Mouse (Mus musculus): Measurements from ENCODE around the gene Sorbs1. TPM values are rescaled to one million over a fixed set of nuclear protein-coding genes. Genes with fewer than 3 reads are reported as not detected.
A peak's percentile ranks its signal among the peaks of the same experiment; 100 is the strongest.

The Sorbs1 gene
- total RNA-seq, 2 experiments from 2014 or later: 523 to 539 TPM

DNA sequence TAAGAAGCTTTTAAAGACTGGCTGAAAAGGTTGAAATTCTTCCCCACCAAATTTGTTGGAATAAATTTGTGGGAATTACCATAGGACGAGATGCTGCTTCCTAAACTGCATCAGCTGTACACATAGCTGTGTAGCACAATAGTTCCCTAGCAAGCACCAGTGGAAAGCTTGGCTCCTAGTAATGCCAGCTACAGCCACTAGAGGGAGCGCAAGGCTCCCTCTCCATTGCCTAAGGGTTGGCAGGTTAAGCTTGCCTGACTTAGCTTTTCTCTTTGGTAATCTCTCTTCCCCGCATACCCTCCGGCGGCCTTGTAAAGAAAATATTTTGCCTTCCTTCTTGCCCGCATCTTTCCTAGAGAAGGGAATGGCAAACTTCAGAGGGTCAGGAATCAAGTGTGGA, 122.1 kb downstream of the Sorbs1 start:
- intact Hi-C loops (cut with DNase I): loop anchor here (1.0 kb wide), 1 partner anchor 154 kb away; no protein-coding TSS in a partner anchor
- peak; percentile 88 to 92 for DNase-seq

DNA sequence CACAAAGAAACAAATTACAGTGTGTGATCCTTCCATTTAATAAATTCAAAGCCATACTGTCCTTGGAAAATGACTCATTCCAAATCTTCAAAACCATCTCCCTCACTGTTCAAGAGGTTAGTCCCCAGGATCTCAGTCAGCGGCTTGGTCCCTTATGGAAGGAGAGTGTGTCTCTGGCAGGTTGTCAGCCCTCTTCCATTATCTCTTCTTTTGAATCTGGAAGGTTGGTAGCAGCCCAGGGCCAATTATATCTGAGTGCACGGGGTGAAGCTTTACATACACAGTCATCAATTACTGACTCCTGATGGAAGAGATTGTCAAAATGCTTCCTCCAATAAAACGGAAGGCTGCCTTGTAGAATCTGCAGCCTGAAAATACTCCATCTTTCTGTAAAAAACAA, 126.7 kb downstream of the Sorbs1 start:
- intact Hi-C loops (cut with DNase I): no loop called here

DNA sequence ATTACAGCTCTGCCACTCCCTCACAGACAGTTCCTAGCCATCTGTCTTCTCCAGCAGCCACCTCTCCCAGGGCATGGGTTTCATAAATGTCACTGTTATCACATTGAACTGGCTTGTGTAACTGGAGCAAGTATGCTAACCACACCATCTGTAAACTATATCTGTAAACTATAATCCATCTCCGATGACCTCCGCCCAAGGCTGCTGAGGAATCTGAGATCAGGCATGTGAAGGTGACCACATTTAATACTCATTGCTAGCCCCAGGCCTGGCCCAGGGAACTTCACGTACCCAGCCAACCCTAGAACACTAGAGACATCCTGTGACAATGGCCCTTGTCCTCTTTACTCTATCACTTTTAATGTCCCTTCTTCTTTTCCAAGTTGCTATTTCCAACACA, 128.2 kb downstream of the Sorbs1 start:
- DNase-seq: no peak
- intact Hi-C loops (cut with DNase I): no loop called here

More for the DNA sequence above, 126.7 kb downstream of the Sorbs1 start:
- DNase-seq: no peak

DNA sequence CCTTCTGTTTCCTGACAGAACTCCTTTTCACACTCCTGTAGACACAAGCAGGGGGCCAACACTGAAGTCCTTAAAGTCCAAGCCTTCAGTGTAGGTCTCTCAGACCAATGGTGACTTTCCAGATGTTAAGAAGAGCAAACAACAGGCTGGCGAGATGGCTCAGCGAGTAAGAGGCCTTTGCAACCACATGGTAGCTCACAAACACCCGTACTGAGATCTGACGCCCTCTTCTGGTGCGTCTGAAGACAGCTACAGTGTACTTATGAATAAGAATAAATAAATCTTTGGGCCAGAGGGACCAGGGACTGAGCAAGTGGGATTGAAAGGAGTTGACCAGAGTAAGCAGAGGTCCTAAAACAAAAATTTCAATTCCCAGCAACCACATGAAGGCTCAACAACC, 129.6 kb downstream of the Sorbs1 start:
- intact Hi-C loops (cut with DNase I): loop anchor here (2.0 kb wide), 1 partner anchor 39 kb away; no protein-coding TSS in a partner anchor
- no peak for DNase-seq

DNA sequence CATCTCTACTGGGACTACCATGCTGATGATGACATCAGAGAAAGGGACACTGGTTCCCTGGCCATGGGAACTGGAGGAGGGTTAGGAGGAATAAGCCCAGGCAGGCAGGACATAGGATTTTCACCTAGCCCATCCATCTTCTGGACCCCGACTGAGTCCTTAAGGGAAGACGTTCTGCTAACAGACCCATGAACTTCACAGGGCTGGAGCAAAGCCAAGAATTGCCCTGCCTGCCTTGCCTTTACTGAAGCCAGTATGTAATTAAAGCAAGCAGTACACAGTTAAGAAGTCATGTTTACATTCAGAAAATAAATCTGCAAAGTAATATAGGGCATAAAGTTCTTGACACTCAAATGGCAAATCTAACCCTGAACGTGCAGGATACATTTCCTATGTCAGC, 132.9 kb downstream of the Sorbs1 start:
- intact Hi-C loops (cut with DNase I): no loop called here
- DNase-seq: no peak

DNA sequence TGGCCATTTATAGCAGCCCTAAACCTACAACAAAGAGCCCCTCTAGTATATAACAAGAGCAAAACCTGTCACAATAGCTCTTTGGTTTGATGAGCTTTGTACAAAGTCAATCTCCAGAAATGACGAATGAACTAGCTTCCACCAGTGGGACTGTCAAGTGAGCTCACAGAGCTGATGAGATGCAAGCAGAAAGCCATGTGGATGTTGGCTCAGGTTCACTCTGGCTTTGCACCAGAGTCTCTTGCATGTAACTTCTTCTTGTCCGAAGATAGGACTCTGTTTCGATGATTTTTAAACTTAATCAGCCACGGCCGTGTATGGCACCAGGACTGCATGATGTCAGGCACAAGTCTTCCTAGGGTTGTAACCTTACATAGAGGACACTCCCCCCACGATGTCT, 133.6 kb downstream of the Sorbs1 start:
- peak; percentile 50 to 66 for DNase-seq
- intact Hi-C loops (cut with DNase I): no loop called here

DNA sequence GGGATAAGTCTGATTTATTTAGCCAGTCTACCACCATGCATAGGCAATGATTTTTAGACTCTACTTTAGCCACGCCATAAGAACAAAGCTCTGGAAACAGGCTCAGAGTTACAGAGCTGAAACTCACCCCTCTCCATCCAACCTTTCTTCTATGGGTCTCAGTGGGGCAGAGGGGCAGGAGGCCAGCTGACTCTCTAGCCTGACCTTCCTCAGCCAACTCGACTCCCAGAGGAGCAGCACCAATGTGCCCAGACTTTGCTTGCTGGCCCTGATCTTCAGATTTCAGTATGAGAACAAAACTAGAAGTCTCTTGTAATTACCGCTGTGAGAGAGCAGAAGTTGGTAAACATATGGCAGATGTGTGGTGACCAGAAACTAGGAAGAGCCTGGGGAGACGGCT, 134.5 kb downstream of the Sorbs1 start:
- intact Hi-C loops (cut with DNase I): no loop called here
- DNase-seq: no peak

DNA sequence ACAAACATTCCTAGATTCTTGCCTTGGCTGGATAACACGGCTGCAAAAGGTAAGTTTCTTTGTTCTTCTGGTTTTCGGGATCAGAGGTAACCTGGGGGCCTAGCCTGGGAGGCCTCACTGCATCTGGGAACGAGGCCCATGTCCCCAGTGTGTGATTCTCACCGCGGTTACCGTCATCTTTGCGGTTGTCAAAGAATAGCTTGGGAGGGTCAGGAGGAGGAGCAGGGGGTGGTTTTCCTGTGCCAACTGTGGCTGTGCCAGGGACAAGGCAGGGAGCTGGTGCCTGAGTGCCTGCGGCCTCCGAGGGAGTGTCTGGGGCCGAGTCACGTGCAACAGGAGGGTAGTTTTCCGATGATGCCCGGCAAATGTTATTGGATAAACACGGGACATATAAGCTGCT, 135.9 kb downstream of the Sorbs1 start:
- peak; percentile 65 to 73 for DNase-seq
- intact Hi-C loops (cut with DNase I): no loop called here

DNA sequence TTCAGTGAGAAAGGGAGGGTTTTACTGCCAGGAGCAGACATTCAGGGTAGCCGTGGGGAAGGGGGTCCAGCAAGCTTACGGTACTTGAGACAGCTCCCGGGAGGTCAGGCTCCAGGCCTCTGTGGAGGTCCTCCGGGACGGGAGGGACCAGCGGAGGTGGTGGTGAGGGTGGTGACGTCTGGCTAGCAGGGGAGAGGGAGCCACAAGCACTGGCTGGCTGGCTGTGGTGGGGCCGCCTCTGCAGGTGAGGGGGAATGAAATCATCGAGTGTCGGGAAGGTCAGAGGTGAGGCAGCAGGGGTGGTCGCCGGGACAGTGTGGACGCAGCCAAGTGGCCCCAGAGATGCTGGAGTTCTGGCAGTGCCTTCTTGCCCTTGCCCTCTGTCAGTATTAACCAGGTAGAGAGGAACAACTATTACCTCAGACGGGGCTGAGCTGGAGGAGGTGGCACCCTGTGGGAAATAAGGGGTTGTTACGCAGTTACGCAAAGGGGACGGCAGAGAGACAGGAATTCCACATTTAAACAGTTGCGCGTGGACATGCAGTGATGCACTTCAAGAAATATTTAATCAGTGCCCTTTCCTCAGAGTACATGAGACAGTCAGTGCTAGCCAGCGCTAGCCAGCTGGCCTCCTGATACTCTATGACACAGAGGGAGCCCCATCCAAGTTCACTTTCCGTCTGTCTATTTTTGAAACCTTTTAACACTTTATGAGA, 136.9 kb downstream of the Sorbs1 start:
- intact Hi-C loops (cut with DNase I): no loop called here
- peak; percentile 58 to 69 for DNase-seq

DNA sequence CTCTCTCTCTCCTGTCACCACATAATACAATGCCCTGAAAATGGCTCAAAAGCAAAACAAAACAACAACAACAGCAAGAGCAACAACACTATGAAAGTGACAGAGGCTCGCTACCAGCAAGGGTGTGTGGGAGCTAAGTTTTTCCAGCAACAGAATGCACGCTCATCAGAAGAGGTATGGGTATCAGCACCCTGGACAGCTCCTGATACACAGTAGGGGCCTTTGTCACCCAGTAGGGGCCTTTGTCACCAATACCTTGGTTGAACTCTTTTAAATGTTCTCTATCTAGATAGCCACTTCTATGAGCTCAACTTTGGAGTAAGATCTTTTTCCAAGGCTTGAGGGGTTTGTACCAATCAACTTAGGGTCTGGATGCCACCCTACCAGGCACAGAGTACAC, 138.9 kb downstream of the Sorbs1 start:
- intact Hi-C loops (cut with DNase I): no loop called here
- no peak for DNase-seq

DNA sequence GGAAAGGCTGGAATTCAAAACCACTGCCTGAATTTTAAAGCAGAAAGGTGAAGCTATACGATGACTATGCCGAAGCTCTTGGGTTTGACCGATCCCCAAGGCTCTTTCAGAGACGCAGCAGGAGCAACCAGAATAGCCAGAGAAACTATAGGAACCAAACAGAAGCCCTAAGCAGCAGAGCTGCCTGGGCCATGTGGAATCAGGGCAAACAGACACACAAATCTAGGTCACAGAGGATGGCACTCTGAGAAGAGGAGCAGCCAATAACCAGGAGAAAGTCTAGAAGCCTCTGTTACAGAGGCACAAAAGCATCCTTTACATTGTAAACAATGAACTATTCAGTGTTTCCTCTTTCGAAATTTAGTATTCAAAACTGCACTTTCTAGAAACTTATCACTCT, 140.9 kb downstream of the Sorbs1 start:
- intact Hi-C loops (cut with DNase I): no loop called here

DNA sequence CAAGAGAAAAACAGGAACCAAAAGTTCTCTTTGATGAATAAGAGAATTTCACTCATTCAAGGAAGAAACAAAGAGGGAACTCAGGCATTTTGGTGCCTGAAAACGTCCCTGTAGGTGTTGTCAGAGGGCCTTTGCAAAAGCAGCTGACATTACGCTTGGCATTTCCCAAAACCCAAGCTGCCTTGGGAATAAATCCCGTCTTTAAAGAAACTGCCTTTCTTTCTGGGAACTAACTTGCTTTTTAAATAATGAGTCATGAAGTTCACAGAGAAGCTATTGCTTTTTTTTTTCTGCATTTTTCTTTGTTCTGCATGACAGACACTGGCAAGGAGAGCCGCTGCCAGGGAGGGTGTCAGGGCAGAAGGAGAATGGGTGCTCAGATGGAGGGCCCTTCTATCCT, 141.7 kb downstream of the Sorbs1 start:
- intact Hi-C loops (cut with DNase I): no loop called here

More for the DNA sequence above, 140.9 kb downstream of the Sorbs1 start:
- DNase-seq: no peak

DNA sequence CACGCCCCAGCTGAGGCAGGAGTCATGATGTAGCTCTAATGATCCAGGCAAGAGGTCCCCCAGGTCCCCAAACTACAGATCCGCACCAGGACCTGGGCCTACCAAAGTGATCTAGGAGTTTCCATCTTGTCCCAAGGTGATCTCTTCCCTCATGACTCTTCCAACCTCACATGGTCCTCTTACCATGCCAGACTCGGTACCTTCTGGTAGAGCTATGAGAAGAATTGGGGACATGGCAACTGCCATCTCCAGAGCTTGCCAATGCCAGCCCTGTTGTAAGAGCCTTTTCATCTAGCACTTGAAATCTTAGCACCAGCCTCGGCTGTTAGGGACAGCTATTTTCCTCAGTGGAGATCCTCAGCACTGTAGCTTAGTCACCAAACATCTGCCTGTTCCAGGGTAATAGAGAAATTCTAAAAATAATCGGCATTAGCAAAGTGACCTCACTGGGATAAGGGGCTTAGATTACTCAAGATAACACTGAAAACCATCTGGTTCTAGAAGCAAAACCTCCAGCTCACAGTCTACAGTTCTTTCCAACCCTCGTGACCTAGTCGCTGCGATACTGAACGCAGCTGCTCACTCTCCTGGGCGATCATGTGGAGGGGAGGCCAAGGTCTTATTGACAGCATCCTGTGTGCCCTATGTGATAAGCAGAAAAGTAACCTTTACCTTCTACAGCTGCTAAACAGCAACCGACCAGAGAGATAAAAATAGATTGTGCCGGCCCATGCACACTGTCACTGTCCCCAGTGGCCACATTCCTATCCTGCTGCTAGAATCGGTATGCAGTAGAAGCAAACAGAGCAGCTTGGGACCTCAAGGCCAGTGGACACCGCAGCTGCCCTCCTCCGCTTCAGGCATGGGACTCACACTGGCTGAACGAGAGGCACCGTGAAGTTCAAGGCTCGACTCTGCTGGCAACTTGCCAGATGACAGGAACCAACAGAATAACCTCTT, 143.4 kb downstream of the Sorbs1 start:
- peak; percentile 59 to 69 for DNase-seq
- intact Hi-C loops (cut with DNase I): no loop called here

More for the DNA sequence above, 141.7 kb downstream of the Sorbs1 start:
- DNase-seq: no peak

DNA sequence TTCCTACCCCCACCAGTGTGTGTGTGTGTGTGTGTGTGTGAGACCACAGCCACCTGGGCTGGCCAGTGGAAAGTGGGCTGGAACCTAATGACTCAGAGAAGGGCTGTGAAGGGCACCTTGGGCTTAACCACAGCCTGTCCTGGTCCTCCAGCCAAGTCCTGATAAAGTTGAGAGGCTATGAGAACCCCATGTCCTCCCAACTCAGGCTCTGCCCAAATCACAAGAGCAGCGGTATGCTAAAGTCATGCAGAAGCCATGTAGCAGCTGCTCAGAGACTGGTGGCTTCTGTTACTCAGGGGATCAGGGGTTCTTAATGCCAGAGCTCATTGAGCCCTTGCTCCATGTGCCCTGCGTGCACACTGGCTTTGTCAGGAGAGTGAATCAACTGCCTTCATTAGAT, 145.1 kb downstream of the Sorbs1 start:
- intact Hi-C loops (cut with DNase I): no loop called here
- DNase-seq: peak; percentile 47 to 65

DNA sequence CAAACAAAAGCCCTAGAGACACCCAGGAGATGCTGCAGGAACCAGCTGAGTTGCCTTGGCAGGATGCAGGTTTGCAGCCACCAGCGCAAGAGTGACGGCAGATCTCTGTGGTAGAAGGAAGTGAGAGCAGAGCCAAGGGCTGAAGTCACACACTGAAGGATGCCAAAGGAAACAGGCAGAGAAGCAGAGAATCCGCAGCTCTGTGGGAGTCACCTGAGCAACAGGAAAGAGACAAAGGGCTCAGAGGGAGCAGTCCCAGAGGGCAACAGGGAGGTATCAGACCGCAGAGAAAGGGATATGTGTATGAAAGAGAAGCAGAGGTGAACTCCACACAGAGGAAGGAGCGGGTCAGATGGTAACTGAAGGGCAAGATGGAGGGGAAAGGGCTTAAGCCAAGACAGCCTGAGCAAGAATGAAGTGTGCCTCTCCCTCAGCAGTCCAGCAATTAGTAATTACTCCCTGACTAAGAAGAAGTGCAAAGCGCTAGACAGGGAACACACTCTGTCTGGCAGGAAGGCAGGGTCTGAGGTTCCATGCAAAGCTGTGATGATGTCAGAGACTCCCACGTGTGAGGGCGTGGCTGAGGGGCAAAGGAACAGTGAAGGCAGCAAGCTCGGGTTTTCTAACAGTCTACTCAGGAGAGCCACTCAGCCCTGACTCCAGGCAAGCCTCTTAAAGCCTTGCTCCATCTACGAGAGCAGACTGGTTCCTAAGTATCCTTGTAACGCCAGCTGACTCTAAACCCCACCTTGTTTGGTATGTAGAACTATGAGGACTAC, 147.2 kb downstream of the Sorbs1 start:
- intact Hi-C loops (cut with DNase I): no loop called here
- peak; percentile 62 to 81 for DNase-seq

DNA sequence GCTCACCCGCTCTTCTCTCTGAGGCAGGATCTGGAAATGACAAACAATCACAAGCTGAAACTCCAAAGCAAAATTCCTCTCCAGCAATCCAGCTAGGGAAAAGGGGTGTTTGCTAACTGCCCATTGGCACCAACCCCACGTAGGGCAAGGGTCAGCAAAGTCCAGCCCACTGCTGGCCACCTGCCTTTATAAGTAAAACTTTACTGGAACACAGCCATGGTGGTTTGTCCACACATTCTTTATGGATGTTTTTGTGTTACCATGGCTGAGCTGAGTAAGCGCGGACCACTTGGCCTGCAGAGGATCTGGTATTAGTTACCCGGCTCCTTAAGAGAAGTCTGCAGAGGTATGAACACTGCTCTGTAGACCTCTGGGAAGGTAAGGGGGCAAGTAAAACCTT, 148.4 kb downstream of the Sorbs1 start:
- intact Hi-C loops (cut with DNase I): no loop called here
- DNase-seq: peak in 1 of 2 experiments; percentile 66

DNA sequence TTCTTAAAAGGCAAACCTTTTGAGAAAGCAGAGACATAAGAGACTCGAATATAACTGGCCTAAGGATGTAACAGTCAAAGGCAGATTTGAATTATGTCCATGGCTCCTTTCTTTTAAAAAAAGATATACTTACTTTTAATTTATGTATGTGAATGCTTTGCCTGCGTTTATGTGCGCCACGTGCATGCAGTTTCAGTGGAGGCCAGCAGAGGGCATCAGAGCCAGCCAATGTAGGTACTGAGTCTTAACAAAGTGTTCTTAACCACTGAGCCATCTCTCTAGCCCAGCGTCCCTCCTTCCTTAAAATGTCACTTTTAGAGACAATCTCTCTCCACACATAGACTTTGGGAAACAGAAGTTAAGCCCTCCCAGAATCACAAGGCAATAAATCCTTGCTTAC, 150.1 kb downstream of the Sorbs1 start:
- intact Hi-C loops (cut with DNase I): no loop called here
- no peak for DNase-seq

DNA sequence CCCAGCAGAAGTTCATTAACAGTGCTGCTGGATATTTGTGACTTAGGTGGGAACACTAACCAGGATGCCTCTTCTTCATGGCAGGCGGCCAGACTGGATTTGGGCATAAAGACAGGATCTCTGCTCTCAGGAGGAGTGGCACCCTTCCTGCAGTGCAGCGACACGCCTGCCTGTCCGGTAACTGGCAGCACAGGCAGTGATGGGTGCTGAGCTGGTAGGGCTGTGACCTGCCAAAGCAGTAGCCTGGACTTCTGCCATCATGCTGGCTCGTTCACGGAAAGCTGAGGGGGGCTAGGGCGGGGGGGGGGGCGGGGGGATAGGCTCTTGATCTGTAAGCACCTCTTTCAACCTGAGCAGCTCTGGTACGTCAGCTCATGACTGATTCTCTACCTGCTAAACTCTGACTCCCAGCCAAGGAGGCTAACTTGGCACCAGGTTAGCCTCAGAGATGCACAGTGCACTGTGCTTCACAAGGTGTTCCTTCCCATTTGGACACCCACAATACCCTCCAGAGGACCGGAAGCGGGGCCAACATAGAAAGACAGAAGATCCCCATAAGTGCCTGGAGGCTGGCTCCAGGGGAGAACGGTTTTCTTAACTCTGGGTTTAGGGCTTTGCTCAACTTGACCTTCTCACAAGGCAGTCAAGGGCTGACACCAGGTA, 151.2 kb downstream of the Sorbs1 start:
- intact Hi-C loops (cut with DNase I): no loop called here
- DNase-seq: peak; percentile 57 to 71

DNA sequence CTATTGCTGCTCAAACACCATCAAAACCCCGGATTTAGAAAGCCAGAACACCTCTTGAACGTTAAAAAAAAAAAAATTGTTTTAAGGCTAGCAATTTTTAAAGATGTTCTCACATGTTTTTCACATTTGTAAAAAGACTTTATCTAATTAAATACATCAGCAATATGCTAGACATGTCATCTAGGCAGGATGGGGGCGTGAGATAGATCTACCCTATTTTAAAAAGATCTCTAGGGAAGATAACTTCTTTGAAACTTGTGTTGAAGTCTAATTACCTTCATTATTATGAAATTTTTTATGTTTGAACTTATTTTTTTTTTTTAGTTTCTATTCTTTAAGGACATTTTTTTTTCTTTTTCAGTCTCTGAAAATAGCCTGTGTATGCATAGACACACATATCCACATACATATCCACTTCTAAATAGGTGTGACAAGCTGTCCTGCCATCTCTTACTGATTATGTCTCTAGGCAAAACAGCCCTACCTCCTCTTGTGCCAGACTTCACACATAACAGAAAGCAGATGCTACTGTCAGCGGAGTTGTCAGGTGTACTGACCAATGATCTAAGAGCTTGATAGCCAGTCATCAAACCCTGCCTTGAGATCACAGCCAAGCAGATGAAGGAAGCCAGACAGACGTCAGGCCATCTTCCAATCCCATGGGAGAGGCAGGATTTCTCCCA, 153.7 kb downstream of the Sorbs1 start:
- no peak for DNase-seq
- intact Hi-C loops (cut with DNase I): no loop called here

Measured in heart, postnatal 14 days (tissue).